Mouse (Mus musculus) A20 (cell line): ENCODE measurements around the gene Plekha8.

Experiments
- DNase-seq: peaks from one replicate; pipeline ENCODE4 v3.0.0-alpha.2; 2011; ENCODE audit warnings: low read depth, low spot score

Plekha8 gene

DNA sequence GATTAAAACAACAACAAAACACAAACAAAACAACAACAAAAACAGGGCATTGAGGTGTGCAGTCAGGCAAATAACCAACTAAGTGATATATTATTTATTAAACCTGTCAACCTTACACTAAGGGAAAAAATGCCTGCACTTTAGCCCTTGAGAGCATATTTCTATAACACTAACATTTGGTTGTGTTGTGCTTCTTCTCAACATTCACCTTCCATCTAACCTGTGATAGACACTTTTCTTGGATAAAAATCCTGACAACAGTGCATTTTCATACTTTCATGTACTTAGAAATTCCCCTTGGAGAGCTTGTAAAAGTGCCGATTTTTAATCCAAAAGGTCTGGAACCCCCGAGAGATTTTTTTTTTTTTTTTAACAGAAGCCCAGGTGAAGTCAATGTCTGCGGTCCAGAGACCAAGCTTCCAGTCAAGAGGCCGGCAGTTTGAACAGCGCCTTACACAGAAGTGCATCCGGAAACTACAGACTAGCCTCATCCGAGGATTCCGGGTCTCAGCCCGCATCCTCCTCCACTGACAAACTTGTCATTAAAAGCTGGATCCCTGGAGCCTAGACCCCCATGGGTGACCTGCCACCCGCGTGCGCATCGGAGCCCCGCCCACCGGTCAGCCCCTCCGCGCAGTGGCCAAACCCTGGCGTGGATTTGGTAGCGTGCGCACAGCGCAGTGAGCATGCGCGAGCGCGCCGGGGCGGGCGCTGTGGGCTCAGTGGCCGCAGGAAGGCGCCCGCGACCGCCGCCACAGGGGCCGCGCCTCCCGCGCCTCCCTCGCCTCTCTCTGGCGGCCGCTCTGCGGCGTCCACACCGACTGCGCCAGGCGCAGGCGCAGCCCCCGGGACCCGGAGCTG, at the start of gene Plekha8:
Gene Plekha8 (plus strand): TSS at position 643 of the 861 bp plus-strand sequence.
- peak; percentile 92 for DNase-seq

DNA sequence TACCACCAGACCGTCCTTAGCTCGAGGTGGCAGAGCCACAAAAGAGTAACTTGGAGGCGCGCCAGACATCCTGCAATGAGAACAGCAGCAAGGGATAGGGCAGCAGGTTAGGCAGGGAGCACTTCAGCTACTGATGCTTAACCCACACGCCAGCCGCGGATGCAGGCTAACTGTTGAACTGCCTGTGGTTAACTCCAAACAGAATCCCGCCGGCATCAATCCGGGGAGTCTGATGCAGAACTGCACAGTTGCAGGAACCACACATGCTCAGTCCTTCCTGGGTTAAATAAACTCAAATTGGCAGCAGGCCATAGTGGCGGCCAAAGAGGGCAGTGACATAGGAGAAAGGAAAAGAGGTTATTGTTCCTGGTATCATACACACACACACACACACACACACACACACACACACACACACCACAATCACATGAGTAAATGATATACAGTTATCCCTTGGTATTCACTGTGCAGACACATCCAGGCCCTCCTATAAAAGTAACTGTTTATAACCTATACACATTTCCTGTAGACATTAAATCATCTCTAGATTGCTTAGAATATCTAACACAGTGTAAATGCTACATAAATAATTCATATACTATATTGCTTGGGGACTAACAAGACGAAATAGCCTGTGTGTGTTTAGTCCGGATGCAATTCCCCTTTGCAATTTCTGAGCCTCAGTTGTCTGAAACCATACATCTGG, 46.4 kb upstream of the Plekha8 start:
- DNase-seq = no peak

DNA sequence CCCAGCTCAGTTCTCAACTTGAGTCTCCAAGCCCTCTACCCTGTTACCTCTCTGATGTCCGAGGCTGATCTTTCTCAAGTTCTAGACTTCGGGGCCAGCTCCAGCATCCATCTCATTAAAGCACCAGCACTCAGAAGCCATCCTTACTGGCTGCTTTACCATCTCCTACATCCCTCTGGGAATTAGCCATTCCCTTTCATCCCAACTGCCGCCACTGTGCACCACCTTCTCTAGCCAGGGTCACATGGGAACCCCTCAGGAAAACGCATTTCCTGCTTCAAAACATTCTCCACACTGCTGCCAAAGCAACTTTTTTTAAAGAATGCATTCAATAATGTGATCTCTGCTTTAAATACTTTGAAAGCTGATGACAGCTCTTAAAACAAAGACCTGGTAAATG, 45.6 kb upstream of the Plekha8 start:
- DNase-seq = no peak

DNA sequence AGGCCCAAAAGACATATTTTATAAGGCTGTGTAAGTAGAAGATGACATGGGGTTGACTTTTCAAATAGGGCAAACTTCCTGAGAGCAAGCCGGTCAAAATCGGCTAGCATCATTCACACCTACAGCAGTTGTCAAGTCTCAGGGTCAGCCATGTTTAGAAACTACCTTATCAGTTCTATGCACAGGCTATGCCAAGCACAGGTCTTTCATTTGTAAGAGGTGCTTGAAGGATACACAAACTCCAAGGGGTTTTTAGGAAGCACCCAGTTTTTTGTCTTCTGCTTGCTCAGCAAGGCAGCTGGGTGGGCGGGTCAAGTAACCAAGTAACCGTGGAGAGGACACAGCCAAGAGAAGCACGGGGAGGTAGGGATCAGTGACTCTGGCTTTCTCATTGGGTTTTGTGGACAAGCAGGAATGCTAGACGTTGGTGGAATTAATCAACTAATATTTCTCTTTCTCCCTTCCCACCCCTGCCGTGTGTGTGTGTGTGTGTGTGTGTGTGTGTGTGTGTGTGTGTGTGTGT, 44.0 kb upstream of the Plekha8 start:
- DNase-seq = no peak

DNA sequence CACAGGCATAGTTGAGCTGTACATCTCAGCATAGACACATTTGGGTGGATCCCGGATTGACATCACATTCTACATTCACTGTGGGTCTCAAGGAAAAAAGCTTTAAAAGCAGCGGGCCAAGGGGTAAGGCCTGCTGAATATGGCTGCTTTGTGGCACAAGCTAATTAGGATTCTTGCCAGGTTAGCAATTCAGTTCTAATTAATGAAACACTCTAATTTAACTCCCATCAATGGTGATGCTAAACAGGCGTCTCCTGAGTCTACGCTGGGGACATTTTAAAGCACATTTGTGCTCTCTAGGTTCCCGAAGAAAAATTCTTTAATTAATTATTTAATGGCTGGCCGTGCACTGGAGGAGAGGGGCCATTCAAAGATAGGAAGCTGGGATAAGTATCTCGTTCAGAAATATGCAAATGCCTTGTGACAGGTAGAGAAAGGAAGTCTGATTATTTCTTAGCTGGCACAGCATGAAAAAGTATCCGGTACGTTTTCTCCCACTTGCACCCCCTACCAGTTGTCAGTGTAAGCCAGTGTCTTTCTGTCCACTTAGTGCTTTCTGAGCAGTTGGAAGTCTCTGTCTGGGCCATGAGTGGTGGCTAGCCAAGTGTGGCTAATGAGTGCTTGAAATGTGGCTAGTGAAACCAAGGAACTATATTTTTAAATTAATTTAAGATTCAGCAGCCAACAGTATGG, 42.0 kb upstream of the Plekha8 start:
- no peak for DNase-seq

DNA sequence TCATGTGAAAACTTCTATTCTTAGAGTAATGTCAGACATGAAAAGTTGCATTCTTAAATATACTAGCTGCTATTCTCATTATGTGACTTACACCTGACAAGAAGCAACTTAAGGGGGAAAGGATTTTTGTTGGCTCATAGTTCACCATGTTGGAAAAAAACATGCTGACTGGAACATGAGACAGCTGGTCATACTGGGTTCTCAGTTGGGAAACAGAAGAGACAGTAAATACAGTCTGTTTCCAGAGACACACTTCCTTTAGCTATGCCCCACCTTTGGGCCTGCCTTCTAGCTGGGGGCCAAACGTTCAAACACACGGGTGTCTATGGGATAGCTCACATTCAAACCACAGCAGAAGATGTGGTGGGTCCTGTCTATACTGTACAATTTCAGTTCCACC, 41.3 kb upstream of the Plekha8 start:
- no peak for DNase-seq

DNA sequence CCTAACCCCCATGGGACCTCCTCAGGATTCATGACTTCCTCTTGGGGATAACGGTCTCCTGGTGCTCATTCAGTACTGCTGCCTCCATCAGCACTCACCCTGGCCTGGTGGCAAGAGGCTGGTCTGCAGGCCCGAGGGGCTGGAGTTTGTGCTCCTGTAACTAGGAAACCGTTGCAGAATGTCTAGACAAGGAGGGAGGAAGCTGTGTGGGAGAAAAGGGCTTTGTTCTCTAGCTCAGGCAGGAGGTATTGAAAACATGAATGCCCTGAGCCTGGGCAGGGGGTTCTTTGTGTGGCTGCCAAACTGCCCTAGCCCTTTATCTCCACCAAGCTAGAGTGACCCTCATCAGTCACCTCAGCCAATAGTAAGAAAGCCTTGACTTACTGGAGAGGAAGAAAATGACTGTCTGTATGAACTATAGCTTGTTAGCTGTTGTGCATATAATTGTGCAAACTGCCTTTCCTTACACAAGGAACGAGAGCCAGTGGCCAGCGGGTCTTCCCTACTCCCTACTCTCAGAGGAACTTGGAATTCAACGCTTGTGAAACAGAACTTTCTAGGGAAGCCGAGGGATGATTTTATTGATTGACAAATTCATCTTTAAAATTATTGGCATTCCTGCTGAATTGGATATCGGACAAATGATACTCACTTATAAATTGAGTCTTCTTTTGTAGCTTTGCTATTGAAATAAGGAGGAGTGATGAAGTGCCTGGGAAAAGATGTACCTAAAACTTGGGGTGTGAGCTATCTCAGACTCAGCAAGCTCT, 40.4 kb upstream of the Plekha8 start:
- DNase-seq = no peak

DNA sequence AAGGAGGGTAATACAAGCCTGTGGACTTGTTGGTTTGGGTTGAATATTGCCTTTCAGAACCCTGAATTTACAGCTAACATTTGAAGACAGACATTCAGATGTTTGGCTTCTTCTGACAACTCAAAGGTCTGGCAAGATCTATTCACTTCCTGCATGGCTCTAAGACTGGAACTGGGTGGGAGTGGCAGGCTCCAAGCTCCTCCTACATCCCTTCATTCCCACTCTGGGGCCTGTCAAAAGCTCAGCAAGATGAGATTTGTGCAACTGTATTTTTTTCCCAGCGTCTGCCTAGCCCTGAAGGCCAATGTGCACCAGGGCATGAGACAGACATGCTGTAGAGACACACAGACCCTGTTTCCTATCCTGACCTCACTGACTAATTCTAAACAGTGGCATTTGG, 39.1 kb upstream of the Plekha8 start:
- no peak for DNase-seq

DNA sequence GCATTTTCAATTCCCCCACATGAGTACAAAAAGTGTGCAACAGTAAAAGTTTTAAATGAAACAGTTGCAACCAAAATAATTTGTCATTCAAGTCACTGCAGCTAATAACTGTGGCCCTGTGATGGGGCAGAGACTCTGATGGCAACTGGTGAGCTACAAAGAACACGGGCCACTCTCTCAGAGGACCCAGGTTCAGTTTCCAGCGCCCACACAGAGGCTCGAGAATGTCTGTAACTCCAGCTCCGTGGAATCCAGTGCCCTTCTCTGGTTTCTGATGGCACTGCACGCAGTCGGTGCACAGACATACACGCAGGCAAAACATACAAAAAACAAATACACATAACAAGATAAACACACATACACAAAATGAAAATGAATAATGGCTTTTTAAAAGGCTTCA, 37.2 kb upstream of the Plekha8 start:
- DNase-seq = no peak

DNA sequence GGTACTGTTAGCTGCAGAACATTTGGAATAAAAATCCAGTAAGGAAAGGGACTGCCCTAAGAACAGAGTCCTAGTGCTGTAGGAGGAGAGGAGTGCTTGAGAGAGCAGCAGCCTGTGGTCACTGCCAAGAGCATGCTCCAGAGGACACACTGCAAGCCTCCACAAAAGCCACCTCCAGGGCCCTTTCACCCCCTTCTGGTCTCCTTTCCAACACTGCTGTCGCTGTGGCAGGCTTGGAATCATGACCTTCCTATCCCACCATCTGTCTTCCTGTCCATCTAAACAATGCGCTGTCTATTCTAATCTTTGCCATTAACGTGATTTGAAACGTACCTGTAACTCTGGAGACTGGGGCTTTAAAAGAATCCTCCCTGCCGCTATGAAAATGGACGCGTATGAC, 36.4 kb upstream of the Plekha8 start:
- no peak for DNase-seq

DNA sequence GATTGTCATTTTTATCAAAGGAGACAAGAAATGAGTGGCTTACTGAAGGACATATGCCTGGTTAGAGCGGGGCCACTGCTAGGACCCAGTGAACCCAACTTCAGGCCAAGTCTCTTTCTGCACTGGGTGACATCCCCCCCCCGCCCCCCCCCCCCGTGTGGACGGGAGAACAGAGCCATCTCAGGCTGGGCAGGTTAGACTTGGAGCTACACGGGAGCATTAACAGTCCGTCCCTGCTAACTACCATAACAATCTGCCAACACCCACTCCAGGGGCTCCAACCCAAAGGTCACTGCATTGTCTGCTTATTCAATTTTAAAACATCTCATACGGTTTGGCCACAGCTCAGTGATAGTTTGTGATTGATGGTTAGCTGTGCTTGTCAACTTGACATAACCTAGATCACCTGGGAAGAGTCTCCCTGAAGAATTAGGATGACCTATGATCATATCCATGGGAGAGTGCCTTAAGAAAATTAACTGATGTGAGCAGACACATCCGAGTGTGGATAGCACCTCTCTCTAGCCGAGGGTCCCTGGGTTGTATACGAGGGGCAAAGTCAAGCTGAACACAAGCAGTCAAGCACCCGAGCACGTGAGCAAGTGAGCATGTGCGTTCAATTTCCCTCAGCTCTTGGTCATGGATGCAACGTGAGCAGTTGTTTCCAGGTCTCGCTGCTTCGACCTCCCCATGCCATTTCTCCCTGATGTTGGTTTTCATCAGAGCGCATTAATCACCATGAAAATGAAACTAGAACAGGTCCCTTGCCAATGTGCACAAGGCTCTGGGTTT, 32.7 kb upstream of the Plekha8 start:
- DNase-seq = no peak

DNA sequence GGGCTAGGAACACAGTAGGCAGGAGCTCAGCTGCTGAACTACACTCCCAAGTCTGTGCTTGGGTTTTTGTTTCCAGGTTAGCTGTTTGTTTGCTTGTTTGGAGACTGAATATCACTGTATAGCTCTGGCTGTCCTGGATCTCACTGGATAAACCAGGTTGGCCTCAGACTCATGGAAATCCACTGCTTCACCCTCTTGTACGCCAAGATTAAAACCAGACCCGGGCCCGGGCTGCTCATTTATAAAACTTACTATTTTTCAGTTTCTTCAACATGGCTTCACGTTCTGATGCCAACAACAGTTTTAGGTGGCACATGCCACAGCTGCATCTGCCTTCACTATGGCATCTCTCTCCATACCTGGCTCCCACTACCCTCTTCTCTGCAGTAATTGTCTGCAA, 31.4 kb upstream of the Plekha8 start:
- DNase-seq = no peak

DNA sequence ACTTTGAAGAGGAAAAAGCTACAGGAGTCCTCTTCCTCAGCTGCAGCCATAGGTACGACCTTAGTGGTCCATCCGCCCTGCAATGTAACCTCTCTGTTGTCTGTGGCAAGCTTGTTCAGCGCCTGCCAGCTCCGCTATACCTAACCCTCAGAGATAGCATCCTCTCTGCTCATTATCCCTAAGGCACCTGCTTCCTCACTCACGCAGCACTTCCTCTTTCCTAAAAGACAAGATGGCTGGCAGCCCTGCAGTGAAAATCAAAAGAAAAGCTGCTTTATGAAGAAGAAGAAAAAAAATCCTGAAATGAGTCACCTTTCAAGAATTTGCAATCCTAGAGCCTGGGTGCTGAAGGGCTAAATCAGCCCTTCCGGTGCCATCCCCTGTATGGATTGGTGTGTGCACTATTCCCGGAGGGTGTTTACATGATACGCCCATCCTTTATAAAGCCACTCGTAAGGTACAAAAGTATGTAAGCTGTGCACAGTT, 30.4 kb upstream of the Plekha8 start:
- no peak for DNase-seq

DNA sequence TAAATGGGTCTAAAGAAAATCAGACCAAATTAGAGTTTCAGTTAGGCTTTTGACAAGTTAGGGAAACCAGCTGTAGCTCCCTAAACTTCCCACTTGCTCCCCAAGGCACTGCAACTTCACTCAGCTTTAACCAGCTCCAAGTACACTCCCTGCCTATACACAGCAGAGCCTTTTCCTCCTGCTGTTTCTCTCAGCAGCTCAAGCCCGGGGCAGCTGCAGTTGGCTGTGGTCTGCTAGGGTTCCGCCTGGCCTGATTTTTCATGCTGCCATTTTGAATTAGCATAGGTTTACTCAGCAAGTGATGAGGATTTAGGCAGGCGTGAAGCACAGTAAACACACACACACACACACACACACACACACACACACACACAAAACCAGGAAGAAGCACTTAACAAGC, 29.9 kb upstream of the Plekha8 start:
- no peak for DNase-seq

DNA sequence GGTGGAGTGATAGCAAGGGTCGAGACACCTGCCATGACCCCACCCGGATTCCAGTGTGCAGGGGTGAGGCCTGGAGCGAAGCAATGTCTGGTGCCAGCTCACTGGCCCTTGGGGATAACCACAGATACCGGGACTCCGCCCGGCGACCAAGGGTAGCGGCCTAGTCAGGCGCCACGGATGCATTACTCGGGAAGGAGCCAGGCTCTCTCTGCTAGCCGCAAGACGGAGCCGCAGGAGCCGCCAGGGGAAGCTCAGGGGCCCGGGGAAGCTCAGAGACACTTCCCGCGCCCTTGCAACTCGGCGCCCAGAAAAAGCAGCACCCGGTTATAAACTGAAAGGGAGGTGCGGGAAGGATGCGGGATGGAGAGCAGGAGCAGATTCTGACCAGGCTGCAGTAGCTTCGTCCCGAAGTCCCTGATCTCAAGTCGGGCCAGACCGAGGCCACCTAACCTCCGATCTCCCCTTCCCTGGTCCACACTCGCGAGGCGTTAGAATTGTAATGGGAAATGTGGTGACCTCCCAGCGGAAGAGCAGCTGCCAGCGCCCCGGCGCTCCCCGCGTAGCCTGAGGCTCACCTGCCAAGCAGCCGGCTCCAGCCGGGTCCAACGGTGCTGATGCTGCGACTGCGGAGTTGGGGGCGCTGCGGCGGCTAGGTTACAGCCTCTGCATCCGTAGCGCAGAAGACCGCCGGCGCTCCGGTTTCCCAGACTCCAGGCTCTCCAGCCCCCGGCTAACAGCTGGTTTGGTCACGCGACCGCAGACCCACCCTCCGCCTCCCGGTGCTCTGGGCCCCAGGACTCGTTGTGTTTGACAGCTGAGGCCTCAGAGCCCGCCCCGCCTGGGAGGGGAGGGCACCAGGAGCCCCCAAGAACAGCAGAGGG, 29.0 kb upstream of the Plekha8 start, which contains the start of gene Scrn1:
Gene Scrn1 (minus strand): TSS at position 825 of the 881 bp plus-strand sequence.
- no peak for DNase-seq

DNA sequence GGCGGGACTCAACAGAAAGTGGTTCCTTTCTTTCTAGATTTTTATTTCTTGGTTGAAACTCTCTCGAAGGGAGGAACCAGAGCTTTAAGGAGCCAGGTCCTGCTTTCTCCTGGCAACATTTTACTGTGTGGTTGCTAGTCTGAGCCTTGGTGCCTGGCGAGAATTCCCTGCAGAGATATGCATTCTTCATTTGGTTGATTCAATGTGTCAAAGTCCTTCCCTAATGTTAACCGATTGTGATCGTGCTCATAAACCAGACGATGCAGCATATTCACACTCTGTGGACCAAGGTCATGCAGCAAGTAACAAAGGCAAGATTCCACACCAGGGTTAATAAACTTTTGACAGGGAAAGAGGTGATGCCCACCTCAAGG, 28.4 kb upstream of the Plekha8 start:
- no peak for DNase-seq

DNA sequence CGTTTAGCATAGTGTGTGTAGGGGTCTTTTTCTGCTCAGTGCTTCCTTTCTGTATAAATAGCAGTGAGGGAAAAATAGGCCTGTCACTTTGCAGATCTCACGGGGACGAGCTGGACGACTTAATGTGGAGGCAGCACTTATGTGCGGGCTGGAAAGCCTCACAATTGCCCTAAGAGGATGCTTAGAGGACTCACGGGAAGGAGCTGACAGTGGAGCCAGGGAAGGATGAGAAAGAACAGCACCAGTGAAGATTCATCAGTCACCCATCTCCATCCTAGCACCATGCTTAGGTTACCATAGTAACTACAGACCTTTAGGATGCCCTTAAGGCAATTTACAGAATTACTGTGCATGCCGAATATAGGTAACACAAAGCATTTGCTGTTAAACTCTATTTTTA, 25.1 kb upstream of the Plekha8 start:
- no peak for DNase-seq

DNA sequence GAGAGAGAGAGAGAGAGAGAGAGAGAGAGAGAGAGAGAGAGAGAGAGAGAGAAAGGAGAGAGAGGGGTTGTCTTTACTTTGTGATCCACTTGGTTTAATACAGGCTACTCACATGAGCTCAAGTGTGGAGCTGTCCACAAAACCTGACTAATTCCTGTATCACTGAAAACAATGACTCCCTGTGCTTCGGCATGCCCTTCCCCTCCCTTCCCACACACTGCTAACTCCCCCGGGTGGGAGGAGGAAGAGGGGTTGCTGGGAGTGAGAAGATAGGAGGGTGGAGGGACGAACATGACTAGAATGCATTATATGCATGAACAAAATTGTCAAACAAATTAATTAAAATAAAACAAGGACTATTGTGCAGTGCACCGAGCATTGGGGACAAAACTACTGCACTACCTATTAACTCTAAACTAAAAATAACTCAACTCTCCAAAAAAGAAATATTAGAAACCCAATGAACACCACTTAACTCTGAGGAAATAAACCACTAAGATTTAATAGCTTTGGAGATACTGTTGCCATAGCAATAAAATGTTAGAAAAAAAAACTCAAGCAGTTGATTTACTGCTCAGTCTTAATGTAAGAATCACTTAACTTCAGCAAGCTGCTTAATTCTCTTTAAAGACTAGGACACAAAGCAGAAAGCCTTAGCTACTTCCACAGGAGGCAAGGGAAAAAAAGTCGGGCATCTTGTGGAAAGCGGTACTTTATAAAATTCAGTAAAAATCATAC, 21.5 kb upstream of the Plekha8 start:
- DNase-seq = no peak

DNA sequence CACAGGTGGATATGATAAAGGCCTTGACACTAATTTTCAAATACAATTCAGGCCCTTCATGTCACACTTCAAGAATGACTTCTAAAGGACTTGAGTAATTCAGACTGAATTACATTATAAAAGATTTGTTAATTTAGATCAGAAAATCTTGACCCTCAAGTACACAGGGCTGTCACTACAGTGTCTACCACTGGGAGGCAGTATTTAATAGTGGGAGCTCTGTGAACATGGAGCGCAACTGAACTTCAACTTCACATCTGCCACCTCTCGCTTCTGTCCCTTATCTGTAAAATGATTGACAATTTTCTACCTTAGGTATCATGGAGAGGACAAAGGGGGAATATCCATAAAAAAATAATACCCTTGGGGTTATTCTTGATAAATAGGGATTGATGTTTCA, 8.7 kb upstream of the Plekha8 start:
- peak; percentile 68 for DNase-seq
